Mouse (Mus musculus) central nervous system, embryonic 14 days (tissue): ENCODE results near the gene Gm49416. TPM values are rescaled to one million over a fixed set of nuclear protein-coding genes. Genes with fewer than 3 reads are reported as not detected.

Experiments used
- polyA plus RNA-seq: library from polyadenylated mRNA; depleted of rRNA; stranded (reverse); fragments of >200 nt; gene quantifications from 2 replicates; pipeline ENCODE4 v1.2.3, GENCODE M21; 2012; rRNA removed

Gm49416 gene
- polyA plus RNA-seq: 0.18 and 1.1 TPM in 2 replicates

GRCm38 (mm10) chr19:8888511-8889385 lies at the start of gene Gm49416, which contains the start of gene 1810009A15Rik:
Gene Gm49416 (plus strand): TSS chr19:8888926.
Gene 1810009A15Rik (plus strand): TSS chr19:8888853.

DNA sequence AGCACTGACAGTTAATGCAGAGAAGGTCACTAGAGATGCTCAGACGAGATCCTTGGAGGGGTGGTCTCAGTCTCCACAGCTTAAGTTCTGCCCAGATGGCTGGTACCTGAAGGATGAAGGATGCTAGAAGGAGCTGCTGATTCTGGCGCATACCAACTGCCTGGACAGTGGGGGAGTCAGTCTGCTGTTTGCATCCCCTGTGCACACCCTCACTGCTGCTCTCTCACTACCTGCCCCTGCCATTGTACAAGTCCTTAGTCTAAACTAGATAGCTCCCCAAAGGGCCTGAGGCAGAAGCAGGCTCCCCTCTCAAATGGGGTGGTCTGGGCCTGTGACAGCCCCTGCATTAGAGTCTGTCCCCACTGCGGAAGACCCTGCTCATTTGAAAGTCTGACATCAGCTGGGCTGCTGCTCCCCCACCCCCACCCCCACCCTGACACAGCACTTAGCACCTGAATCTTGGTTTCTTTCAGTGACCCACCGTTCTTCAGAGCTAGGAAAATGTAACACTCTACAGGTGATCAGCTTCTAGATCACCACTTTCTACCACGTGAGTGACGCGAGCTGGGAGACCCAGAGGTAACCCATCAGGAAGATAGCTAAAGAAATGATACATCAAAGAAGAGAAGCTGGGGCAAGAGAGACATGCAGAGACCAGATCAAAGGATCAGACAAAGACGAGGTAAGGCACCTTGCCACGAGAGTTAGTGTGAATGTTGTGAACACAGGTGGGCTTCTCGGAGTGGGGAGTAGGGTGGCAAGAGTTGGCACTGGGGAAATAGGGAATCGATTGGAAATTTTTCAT lies 49.4 kb upstream of the Gm49416 start, which contains the start of gene Gng3:
Gng3 (minus strand) TSS at position 92 of the 805 bp plus-strand sequence.

GRCm38 (mm10) chr19:8850402-8850901 lies 38.3 kb upstream of the Gm49416 start, which contains the start of gene Lrrn4cl:
Gene Lrrn4cl (plus strand): TSS chr19:8850768.

GRCm38 (mm10) chr19:8871267-8872186 lies 17.2 kb upstream of the Gm49416 start, which contains the start of gene Ubxn1:
Gene Ubxn1 (plus strand): TSS chr19:8871496.

DNA sequence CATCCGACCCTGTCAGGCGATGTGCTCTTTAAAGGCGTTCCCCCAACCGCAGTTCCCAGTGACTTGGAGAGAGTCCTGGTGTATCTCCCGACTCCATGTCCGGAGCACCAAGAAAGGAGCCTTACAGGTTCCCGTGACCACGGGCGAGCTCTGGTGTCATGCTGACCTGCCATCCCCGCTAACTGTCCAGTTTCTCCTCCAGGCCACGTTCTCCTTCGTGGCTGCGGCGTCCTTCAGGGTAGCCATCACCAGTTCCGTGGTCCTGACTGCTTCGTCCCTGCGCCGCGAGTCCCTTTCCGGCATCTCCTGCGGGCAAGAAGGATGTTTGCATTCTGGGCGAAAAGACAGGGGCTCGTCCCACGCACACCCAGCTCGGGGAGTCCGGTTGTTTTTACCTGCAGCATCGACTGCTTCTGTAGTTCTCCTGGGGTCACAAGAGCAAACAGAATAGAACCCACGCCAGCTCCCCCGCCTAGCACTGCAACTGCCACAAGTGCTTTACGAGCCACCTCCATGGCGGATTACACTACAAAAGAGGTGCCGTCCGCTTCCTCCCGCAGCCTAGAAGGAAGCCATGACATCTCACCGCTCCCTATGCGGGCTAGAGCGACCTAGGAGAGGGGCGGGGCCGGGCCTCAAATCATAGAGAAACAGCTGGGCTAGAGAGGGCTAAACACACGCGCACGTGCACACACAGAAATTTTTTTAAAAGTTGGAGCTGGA lies 8.3 kb upstream of the Gm49416 start, which contains the start of gene Uqcc3:
Uqcc3 (minus strand) TSS at position 613 of the 723 bp plus-strand sequence.

GRCm38 (mm10) chr19:8883616-8884015 lies 5.1 kb upstream of the Gm49416 start, which contains the start of the genes Lbhd1 and Gm49403:
Gene Lbhd1 (plus strand): TSS chr19:8883732.
Gene Gm49403 (plus strand): TSS chr19:8883930.

DNA sequence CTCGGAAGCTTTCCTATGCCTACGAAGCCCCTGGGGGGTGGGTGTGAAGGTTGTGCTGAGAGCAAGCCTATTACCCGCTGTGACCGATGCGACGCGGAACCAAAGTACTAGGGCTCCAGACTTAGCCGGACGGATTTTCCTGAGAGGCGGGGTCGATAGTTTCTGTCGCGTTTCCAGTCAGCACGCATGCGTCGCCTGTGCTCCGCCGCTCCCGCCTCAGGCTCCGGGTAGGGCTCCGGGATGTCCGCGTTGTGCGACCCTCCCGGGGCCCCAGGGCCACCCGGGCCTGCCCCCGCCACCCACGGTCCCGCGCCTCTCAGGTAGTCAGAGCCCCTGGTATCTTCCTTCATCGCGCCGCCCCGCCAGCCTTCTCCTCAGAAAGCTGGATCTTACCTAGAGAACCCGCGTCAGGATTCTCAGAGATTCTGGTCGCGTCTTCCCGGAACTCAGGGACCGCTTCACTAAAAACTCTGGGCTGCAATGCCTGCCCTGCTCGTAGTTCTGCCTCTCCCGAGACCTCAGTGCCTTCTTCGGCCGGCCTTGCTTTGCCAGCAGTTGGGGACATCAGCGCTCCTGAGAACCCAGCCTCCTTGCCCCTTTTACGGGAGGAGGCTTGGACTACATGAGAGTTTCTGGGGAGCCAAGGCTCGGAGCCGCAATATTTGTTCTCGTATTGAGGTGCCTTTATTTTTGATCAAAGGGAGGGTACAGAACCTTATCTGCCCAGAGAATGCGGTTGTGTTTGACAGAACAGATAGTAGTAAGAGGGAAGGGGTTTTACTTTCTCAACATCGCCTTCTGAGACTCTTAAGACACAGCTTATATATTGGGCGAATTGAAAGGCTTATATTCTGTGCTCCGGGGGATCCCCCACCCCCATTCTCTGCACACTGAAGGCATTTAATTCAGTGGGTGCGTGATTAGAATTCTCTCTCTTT lies 4.4 kb downstream of the Gm49416 start, which contains the start of gene Ints5:
Ints5 (plus strand) TSS at position 177 of the 938 bp plus-strand sequence.

DNA sequence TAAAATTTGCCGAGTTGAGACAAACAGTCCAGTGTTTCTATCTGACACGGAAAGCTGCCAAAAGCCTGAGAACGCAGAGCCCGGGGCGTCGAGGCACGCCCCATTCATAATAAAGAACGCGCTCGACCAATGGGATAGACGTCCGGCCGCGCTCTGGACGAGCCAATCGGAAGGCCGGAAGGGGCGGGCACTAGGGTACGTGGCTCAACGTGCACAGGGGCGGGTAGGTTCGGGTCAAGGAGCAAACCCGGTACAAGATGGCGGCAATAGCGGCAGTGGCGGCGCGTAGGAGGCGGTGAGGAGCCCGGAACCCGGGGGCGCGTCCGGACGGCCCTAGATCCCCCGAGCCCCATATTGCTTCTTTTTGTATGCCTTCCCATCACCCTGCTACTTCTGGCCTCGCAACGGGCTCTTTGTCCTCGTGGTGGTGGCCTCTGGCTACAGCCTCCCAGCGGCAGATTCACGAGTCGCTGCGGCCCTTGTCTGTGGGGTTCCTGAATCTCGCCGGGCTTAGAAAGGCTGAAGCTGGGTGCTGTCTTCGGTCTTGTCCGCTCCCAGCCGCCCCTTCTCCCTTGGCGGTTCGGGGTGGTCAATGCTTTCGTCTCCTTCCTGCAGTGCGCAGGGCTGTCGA lies 9.3 kb downstream of the Gm49416 start, which contains the start of gene Ganab:
Ganab (plus strand) TSS at position 207 of the 631 bp plus-strand sequence.

DNA sequence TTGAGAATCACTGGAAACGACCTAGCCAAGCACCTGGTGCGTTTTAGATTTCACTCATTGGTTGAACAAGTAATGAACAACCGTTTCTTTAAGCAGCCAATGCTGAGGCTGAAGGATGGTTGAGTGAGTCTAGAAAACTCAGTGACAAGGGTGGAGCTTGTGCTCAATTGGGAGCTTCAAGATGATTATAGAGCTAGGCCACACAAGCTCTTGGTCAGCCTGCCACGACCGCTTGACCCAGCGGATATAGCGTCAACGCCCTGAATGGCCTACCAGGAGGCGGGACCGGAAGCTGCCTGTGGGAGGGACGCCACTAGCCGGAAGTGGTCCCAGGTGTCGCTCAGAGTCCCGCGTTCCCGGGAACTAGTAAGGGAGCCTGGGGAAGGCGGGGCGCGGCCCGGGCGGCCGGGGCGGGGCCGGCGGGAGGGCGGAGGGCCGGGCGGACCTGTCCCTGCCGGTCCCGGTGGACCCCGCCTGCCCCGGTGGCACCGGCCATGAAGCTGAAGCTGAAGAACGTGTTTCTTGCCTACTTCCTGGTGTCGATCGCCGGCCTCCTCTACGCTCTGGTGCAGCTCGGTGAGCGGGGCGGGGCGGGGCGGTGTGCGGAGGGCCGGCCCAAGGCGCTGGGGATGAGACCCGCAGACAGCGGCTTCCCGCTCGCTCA lies 31.5 kb downstream of the Gm49416 start, which contains the start of gene B3gat3:
B3gat3 (plus strand) TSS at position 302 of the 664 bp plus-strand sequence.

GRCm38 (mm10) chr19:8929224-8930088 lies 40.7 kb downstream of the Gm49416 start, which contains the start of the genes Rom1 and Eml3:
Gene Rom1 (minus strand): TSS chr19:8929356.
Gene Eml3 (plus strand): TSS chr19:8929552.

GRCm38 (mm10) chr19:8941515-8942217 lies 52.9 kb downstream of the Gm49416 start, which contains the start of gene Mta2:
Gene Mta2 (plus strand): TSS chr19:8941875.

Other genes with a start within 250 kb of the Gm49416 start
- gene Chrm1, start 225.1 kb upstream of the Gm49416 start, polyA plus RNA-seq: 1.2 and 1.8 TPM in 2 replicates
- gene Slc3a2, start 165.6 kb upstream of the Gm49416 start, polyA plus RNA-seq: 139 and 144 TPM in 2 replicates
- gene Wdr74, start 153.1 kb upstream of the Gm49416 start, polyA plus RNA-seq: 63.8 and 65.5 TPM in 2 replicates
- gene 1700092M07Rik, start 148.2 kb upstream of the Gm49416 start, polyA plus RNA-seq: 2.2 and 3.8 TPM in 2 replicates
- 128 and 133 TPM in 2 replicates for gene Stx5a, start 147.5 kb upstream of the Gm49416 start, polyA plus RNA-seq
- gene Nxf1, start 131.9 kb upstream of the Gm49416 start, polyA plus RNA-seq: 237 and 239 TPM in 2 replicates
- gene Tmem223, start 117.9 kb upstream of the Gm49416 start, polyA plus RNA-seq: 238 and 255 TPM in 2 replicates
- 27.4 and 32.0 TPM in 2 replicates for gene Tmem179b, start 114.5 kb upstream of the Gm49416 start, polyA plus RNA-seq
- 26.2 TPM in 2 replicates for gene Taf6l, start 102.5 kb upstream of the Gm49416 start, polyA plus RNA-seq
- 141 and 149 TPM in 2 replicates for gene Polr2g, start 90.3 kb upstream of the Gm49416 start, polyA plus RNA-seq
- gene Zbtb3, start 86.4 kb upstream of the Gm49416 start, polyA plus RNA-seq: 5.2 and 5.8 TPM in 2 replicates
- gene Ttc9c, start 69.6 kb upstream of the Gm49416 start, polyA plus RNA-seq: 50.1 and 61.9 TPM in 2 replicates
- 92.1 and 94.3 TPM in 2 replicates for gene Hnrnpul2, start 68.9 kb upstream of the Gm49416 start, polyA plus RNA-seq
- gene AC129217.1, start 59.2 kb upstream of the Gm49416 start, polyA plus RNA-seq: 0.57 and 1.3 TPM in 2 replicates
- 78.4 and 83.2 TPM in 2 replicates for gene Bscl2, start 51.5 kb upstream of the Gm49416 start, polyA plus RNA-seq
- gene Gng3, start 49.7 kb upstream of the Gm49416 start, polyA plus RNA-seq: 190 TPM in 2 replicates
- 0.85 and 0.94 TPM in 2 replicates for gene Lrrn4cl, start 38.2 kb upstream of the Gm49416 start, polyA plus RNA-seq
- gene Ubxn1, start 17.4 kb upstream of the Gm49416 start, polyA plus RNA-seq: 136 and 140 TPM in 2 replicates
- 51.3 and 57.6 TPM in 2 replicates for gene Uqcc3, start 8.0 kb upstream of the Gm49416 start, polyA plus RNA-seq
- gene Lbhd1, start 5.2 kb upstream of the Gm49416 start, polyA plus RNA-seq: 4.9 and 6.7 TPM in 2 replicates
- gene Gm49403, start 5.0 kb upstream of the Gm49416 start, polyA plus RNA-seq: not detected in 2 replicates
- gene 1810009A15Rik, start 73 bp upstream of the Gm49416 start, polyA plus RNA-seq: 67.3 and 81.7 TPM in 2 replicates
- 28.9 and 29.0 TPM in 2 replicates for gene Ints5, start 4.1 kb downstream of the Gm49416 start, polyA plus RNA-seq
- 157 and 161 TPM in 2 replicates for gene Ganab, start 9.1 kb downstream of the Gm49416 start, polyA plus RNA-seq
- gene B3gat3, start 31.4 kb downstream of the Gm49416 start, polyA plus RNA-seq: 146 and 151 TPM in 2 replicates
- gene Rom1, start 40.4 kb downstream of the Gm49416 start, polyA plus RNA-seq: 2.0 and 3.3 TPM in 2 replicates
- gene Eml3, start 40.6 kb downstream of the Gm49416 start, polyA plus RNA-seq: 18.3 and 26.1 TPM in 2 replicates
- 62.2 and 65.0 TPM in 2 replicates for gene Mta2, start 52.9 kb downstream of the Gm49416 start, polyA plus RNA-seq
- gene Tut1, start 64.9 kb downstream of the Gm49416 start, polyA plus RNA-seq: 26.1 and 29.3 TPM in 2 replicates
- 429 and 446 TPM in 2 replicates for gene Eef1g, start 78.1 kb downstream of the Gm49416 start, polyA plus RNA-seq
- 3.8 and 8.4 TPM in 2 replicates for gene Ahnak, start 100.4 kb downstream of the Gm49416 start, polyA plus RNA-seq
- not detected in 2 replicates for gene Scgb1a1, start 199.0 kb downstream of the Gm49416 start, polyA plus RNA-seq
- 12.2 and 13.9 TPM in 2 replicates for gene Asrgl1, start 246.7 kb downstream of the Gm49416 start, polyA plus RNA-seq